Mouse (Mus musculus) lung, adult 2 months (tissue): ENCODE data around the gene Bsg.

ENCODE experiments used
- CTCF ChIP-seq: fragments of 200-500 bp; IDR thresholded peaks from 2 replicates; pipeline ENCODE4 v1.5.1; 2011; ENCODE audit warnings: mild to moderate bottlenecking, low read length, control low read depth; ENCODE audit not compliant: insufficient read depth
- POLR2A ChIP-seq: fragments of 200-500 bp; IDR thresholded peaks from 2 replicates; pipeline ENCODE4 v1.6.1; 2011; ENCODE audit warnings: low read depth, mild to moderate bottlenecking, control low read depth, low read length, borderline replicate concordance; ENCODE audit errors: extremely low read depth

GRCm38 (mm10) chr10:79716254-79716987, 12.1 kb downstream of the Bsg start, which contains the start of gene Hcn2:
- TF ChIP-seq CTCF: no peak
- no peak for TF ChIP-seq POLR2A
